In the genomic region with DNA sequence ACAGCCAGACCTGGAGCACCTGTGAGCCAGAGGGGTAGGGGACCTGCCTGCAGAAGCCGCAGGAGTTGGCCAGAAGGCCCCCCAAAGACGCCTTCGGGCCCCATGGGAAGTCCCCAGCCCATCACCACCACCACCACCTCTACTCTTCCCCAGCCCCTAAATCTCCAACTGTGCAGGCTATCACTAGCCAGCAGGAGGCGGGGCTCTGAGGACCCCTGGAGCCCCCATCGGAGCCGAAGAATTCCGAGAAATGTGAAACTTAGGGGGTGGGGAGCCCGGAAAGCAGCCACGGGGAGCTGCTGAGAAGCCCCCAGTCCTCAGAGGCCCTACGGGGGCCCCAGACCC, we compare ENCODE assay signal across 8 mouse cellular contexts. TPM values are rescaled to one million over a fixed set of nuclear protein-coding genes. Genes with fewer than 3 reads are reported as not detected.
DNase-seq lines count a peak whose midpoint lies in the region; ATAC-seq and TF ChIP-seq lines count a peak whose summit lies in the region.

No protein-coding gene starts in this region.

- no peak for TF ChIP-seq POLR2A in lung, adult 2 months (IDR thresholded peaks at IDR 0.05; ENCODE audit: borderline replicate concordance, extremely low read depth, low read depth, low read length)

- H3K9ac ChIP-seq in lung, embryonic 14.5 days: peak overlapping the region; percentile 10; the same call in 1 of the 2 replicates
- peak overlapping the region; percentile 62 for H3K9ac ChIP-seq in forebrain, embryonic 13.5 days
- peak overlapping the region; percentile 9 for H3K9ac ChIP-seq in intestine, embryonic 16.5 days (ENCODE audit: low read depth, low read length)
- peak overlapping the region; percentile 64 for H3K9ac ChIP-seq in neural tube, embryonic 13.5 days

- no peak overlapping the region for H3K27ac ChIP-seq in lung, embryonic 14.5 days (ENCODE audit: low read depth)
- no peak overlapping the region for H3K27ac ChIP-seq in forebrain, embryonic 13.5 days
- H3K27ac ChIP-seq in intestine, embryonic 16.5 days (ENCODE audit: low read length): no peak overlapping the region
- no peak overlapping the region for H3K27ac ChIP-seq in neural tube, embryonic 13.5 days (replicated peaks)

- peak; percentile 41 for DNase-seq in lung, embryonic 14.5 days
- DNase-seq in lung, adult 2 months: no peak
- DNase-seq in adrenal gland, postnatal 36 days: no peak
- no peak for DNase-seq in layer of hippocampus, adult 9-11 months

- no peaks in the 10 kb centered on the region for H3K36me3 ChIP-seq in lung, embryonic 14.5 days (ENCODE audit: insufficient read depth)
- no peaks in the 10 kb centered on the region for H3K36me3 ChIP-seq in forebrain, embryonic 13.5 days (ENCODE audit: poor library complexity, severe bottlenecking)
- no peaks in the 10 kb centered on the region for H3K36me3 ChIP-seq in intestine, embryonic 16.5 days (ENCODE audit: control insufficient read depth, insufficient read depth, low read length)
- H3K36me3 ChIP-seq in neural tube, embryonic 13.5 days: no peaks in the 10 kb centered on the region

- H3K9me3 ChIP-seq in lung, embryonic 14.5 days (ENCODE audit: low read depth, low read length): no peaks in the 10 kb centered on the region
- H3K9me3 ChIP-seq in forebrain, embryonic 13.5 days (replicated peaks): no peaks in the 10 kb centered on the region
- H3K9me3 ChIP-seq in intestine, embryonic 16.5 days (ENCODE audit: control insufficient read depth, low read length): no peaks in the 10 kb centered on the region
- no peaks in the 10 kb centered on the region for H3K9me3 ChIP-seq in neural tube, embryonic 13.5 days

- H3K4me2 ChIP-seq in lung, embryonic 14.5 days: peak overlapping the region; percentile 70
- peak overlapping the region; percentile 86 for H3K4me2 ChIP-seq in forebrain, embryonic 13.5 days
- H3K4me2 ChIP-seq in intestine, embryonic 16.5 days (ENCODE audit: low read depth, low read length): peak overlapping the region; percentile 65
- peak overlapping the region; percentile 71 for H3K4me2 ChIP-seq in neural tube, embryonic 13.5 days

- 2% methylated on average over 10 of the region's 10 CpGs for WGBS in lung, embryonic 14.5 days
- WGBS in lung, adult 2 months: 33% methylated on average over 10 of the region's 10 CpGs
- WGBS in forebrain, embryonic 13.5 days: under 1% methylated on average over 10 of the region's 10 CpGs
- 19% methylated on average over 10 of the region's 10 CpGs for WGBS in intestine, embryonic 16.5 days
- WGBS in neural tube, embryonic 13.5 days: 4% methylated on average over 10 of the region's 10 CpGs

- TF ChIP-seq CTCF in lung, embryonic 14.5 days (IDR thresholded peaks at IDR 0.05; ENCODE audit: low read depth): 0 out of 2 replicates have a peak, but pooled peaks have one; percentile 5
- no peak for TF ChIP-seq CTCF in lung, adult 2 months (IDR thresholded peaks at IDR 0.05; ENCODE audit: insufficient read depth, low read length)

- H3K4me3 ChIP-seq in lung, embryonic 14.5 days (ENCODE audit: low read depth, low read length): peak overlapping the region; percentile 33
- no peak overlapping the region for H3K4me3 ChIP-seq in lung, adult 2 months (replicated peaks; ENCODE audit: extremely low read depth, low read depth, low read length)
- H3K4me3 ChIP-seq in forebrain, embryonic 13.5 days: peak overlapping the region; percentile 43
- H3K4me3 ChIP-seq in intestine, embryonic 16.5 days (ENCODE audit: low read length): peak overlapping the region; percentile 39
- peak overlapping the region; percentile 37 for H3K4me3 ChIP-seq in neural tube, embryonic 13.5 days

- peaks cover 15% of the 10 kb centered on the region for H3K27me3 ChIP-seq in lung, embryonic 14.5 days (ENCODE audit: insufficient read depth, low read length)
- peaks cover 57% of the 10 kb centered on the region for H3K27me3 ChIP-seq in forebrain, embryonic 13.5 days
- H3K27me3 ChIP-seq in intestine, embryonic 16.5 days (replicated peaks; ENCODE audit: control insufficient read depth, insufficient read depth, low read length): peaks cover 6% of the 10 kb centered on the region
- H3K27me3 ChIP-seq in neural tube, embryonic 13.5 days: peaks cover 54% of the 10 kb centered on the region

- peaks cover 20% of the 10 kb centered on the region for H3K4me1 ChIP-seq in lung, embryonic 14.5 days (ENCODE audit: insufficient read depth)
- H3K4me1 ChIP-seq in lung, adult 2 months (ENCODE audit: control insufficient read depth, insufficient read depth, low read length): peaks cover 11% of the 10 kb centered on the region
- peaks cover 14% of the 10 kb centered on the region for H3K4me1 ChIP-seq in forebrain, embryonic 13.5 days
- H3K4me1 ChIP-seq in intestine, embryonic 16.5 days (ENCODE audit: control insufficient read depth, insufficient read depth, low read length): peaks cover 19% of the 10 kb centered on the region
- H3K4me1 ChIP-seq in neural tube, embryonic 13.5 days (replicated peaks): peaks cover 18% of the 10 kb centered on the region

- peak; percentile 38; the same call in 1 of the 2 replicates for ATAC-seq in lung, embryonic 14.5 days (ENCODE audit: insufficient read depth)
- peak; percentile 55; the same call in 1 of the 2 replicates for ATAC-seq in forebrain, embryonic 13.5 days
- ATAC-seq in intestine, embryonic 16.5 days: peak; percentile 2; the same call in 1 of the 2 replicates
- ATAC-seq in neural tube, embryonic 13.5 days (ENCODE audit: low read depth): no peak; the same call in none of the 2 replicates
- no peak for ATAC-seq in inflammation-experienced regulatory T-cells, adult 6 months

RNA-seq across cellular contexts. Expression of a gene that starts 24.9 kb away (rescaled TPM):
- polyA plus RNA-seq in lung, embryonic 14.5 days (2014; fragmentation: Nextera tagmentation; extraction: Ambion mirVana): 27.6 and 29.5 TPM in 2 replicates
- 82.9 and 97.2 TPM in 2 replicates for polyA plus RNA-seq in lung, adult 2 months (2012; rRNA removed)
- polyA plus RNA-seq in forebrain, embryonic 13.5 days (2015; fragmentation: Nextera tagmentation; extraction: Ambion mirVana): 26.2 and 29.3 TPM in 2 replicates
- 50.2 and 56.3 TPM in 2 replicates for polyA plus RNA-seq in intestine, embryonic 16.5 days (2015; fragmentation: Nextera tagmentation; extraction: Ambion mirVana)
- polyA plus RNA-seq in neural tube, embryonic 13.5 days (2015; fragmentation: Nextera tagmentation; extraction: Ambion mirVana): 26.5 and 28.0 TPM in 2 replicates
- total RNA-seq in adrenal gland, postnatal 36 days (2021): 10 to 100 TPM; 40.0 to 47.2 TPM
- polyA plus RNA-seq in inflammation-experienced regulatory T-cells, adult 6 months (2017; shearing (Covaris generic)): 10 to 100 TPM; 13.9 to 16.4 (median 14.8) TPM

RNA-seq across cellular contexts. Expression of a gene that starts 34.8 kb away (rescaled TPM):
- polyA plus RNA-seq in lung, embryonic 14.5 days (2014; fragmentation: Nextera tagmentation; extraction: Ambion mirVana): 29.9 and 30.3 TPM in 2 replicates
- polyA plus RNA-seq in lung, adult 2 months (2012; rRNA removed): 85.5 and 98.7 TPM in 2 replicates
- polyA plus RNA-seq in forebrain, embryonic 13.5 days (2015; fragmentation: Nextera tagmentation; extraction: Ambion mirVana): 1.0 TPM in 2 replicates
- polyA plus RNA-seq in intestine, embryonic 16.5 days (2015; fragmentation: Nextera tagmentation; extraction: Ambion mirVana): 8.7 and 12.2 TPM in 2 replicates
- polyA plus RNA-seq in neural tube, embryonic 13.5 days (2015; fragmentation: Nextera tagmentation; extraction: Ambion mirVana): 5.0 and 6.1 TPM in 2 replicates
- total RNA-seq in adrenal gland, postnatal 36 days (2021): 1,000 to 10,000 TPM; 1,187 to 1,472 TPM
- polyA plus RNA-seq in inflammation-experienced regulatory T-cells, adult 6 months (2017; shearing (Covaris generic)): under 1 TPM in 1 of 3 experiments, not detected in 2; 0.09 TPM

RNA-seq across cellular contexts. Expression of a gene that starts 43.8 kb away (rescaled TPM):
- 416 and 454 TPM in 2 replicates for polyA plus RNA-seq in lung, embryonic 14.5 days (2014; fragmentation: Nextera tagmentation; extraction: Ambion mirVana)
- polyA plus RNA-seq in lung, adult 2 months (2012; rRNA removed): 12.2 and 13.8 TPM in 2 replicates
- polyA plus RNA-seq in forebrain, embryonic 13.5 days (2015; fragmentation: Nextera tagmentation; extraction: Ambion mirVana): 264 and 275 TPM in 2 replicates
- polyA plus RNA-seq in intestine, embryonic 16.5 days (2015; fragmentation: Nextera tagmentation; extraction: Ambion mirVana): 166 and 186 TPM in 2 replicates
- polyA plus RNA-seq in neural tube, embryonic 13.5 days (2015; fragmentation: Nextera tagmentation; extraction: Ambion mirVana): 60.2 and 69.1 TPM in 2 replicates
- total RNA-seq in adrenal gland, postnatal 36 days (2021): 10 to 100 TPM; 10.2 to 11.9 TPM
- 100 to 1,000 TPM in 1 of 3 experiments, 10 to 100 TPM in 2; 31.9 to 201 (median 58.8) TPM for polyA plus RNA-seq in inflammation-experienced regulatory T-cells, adult 6 months (2017; shearing (Covaris generic))

Comparison
In these comparisons a context has a peak if more than half of its experiments do, and no peak if none do; other contexts are left out.
1. ATAC-seq: peak in lung, embryonic 14.5 days (single experiment), forebrain, embryonic 13.5 days (single experiment) and intestine, embryonic 16.5 days (single experiment); none in neural tube, embryonic 13.5 days (single experiment) and inflammation-experienced regulatory T-cells, adult 6 months (single experiment).
2. H3K9ac ChIP-seq: peak in every context shown above with its lines; median percentile 64 in neural tube, embryonic 13.5 days; 62 in forebrain, embryonic 13.5 days; 10 in lung, embryonic 14.5 days; 9 in intestine, embryonic 16.5 days.
3. Peak in every context shown above with its lines, with median percentiles within 50 percentile points of each other: H3K4me2 ChIP-seq.